Mouse (Mus musculus): ENCODE data around the gene Hyal3. TPM values are rescaled to one million over a fixed set of nuclear protein-coding genes. Genes with fewer than 3 reads are reported as not detected.
A peak's percentile ranks its signal among the peaks of the same experiment; 100 is the strongest.

Hyal3 gene
- total and polyA plus RNA-seq, 3 experiments: 2.3 to 6.8 TPM; not detected in 1

DNA sequence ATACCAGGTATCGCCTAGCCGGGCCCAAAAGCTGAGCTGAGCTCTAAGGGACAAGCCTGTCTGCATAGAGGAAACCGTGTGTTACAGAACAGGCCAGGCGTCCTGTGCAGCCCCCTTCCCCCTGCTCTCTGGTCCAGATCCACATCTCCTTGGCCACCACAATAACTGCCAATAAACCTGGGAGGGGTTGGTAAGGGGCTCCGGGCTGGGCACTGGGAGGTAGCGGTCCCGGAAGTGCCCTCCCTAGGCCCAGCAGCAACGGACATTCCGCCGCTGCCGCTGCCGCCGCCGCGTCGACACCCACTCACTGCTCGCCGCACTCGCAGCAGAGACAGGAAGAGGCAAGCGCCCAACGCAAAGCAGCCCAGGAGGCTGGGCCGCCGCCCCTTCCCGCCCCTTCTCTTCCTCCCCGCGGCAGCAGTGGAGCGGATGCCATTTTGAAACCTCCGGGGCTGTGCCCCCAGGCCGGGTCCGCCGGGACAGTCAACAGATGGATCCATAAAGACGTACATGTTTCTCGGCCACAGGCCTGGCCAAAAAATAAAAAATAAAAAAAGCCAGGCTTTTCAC lies 52.6 kb downstream of the Hyal3 start (continued):
- TF ChIP-seq ZC3H11A (IDR thresholded peaks at IDR 0.05; ENCODE audit: low read depth, low read length) (no peak), NRF1 (IDR thresholded peaks at IDR 0.05; ENCODE audit: insufficient read depth, low read depth, low read length, poor library complexity, severe bottlenecking) (no peak)

DNA sequence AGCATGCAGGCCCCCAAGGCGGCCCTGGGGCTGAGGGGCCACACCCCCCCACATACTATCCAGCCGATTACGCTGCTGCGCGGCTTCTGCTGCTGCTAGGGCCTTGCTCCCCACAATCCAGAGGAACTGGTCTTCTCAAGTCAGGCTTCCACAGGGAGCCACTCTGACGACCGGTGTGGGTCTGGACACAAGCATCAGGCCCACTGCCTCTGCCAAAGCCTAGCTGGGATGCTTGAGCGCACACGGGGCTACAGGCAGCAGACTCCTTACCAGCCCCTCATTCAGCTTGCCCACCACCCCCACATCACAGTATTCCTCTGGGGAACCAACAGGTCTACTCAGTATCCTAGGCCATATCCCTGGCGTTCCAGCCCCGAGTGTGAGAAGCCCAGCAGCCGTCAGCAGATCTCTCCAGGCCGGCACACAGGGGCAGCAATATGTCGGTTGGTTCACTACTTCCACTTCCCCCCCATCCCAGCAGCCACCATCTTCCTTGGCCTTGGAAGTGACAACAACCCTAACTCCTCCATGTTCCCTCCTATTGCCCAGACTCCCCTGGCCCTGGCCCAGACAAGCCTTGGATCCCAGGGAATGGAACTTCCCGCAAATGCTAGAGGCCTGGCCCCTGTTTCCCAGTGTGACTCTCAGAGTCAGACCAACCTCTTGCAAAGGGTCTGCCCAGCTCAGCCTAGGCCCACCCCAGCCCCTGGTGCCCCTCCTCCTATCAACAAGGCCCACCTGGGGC lies 53.2 kb downstream of the Hyal3 start:
- Histone ChIP-seq H3K9ac (ENCODE audit: control insufficient read depth, low read depth, low read length, poor library complexity, severe bottlenecking) (peak overlapping the region; percentile 98), H3K79me2 (ENCODE audit: control insufficient read depth, insufficient read depth, low read length, poor library complexity) (peaks cover 45% of the 10 kb centered on the region), H3K36me3 (ENCODE audit: control insufficient read depth in 1 of 2, insufficient read depth in 2 of 2, low read length in 2 of 2) (peaks cover 0 to 16% of the 10 kb centered on the region in 2 experiments; a peak in 2 of 4 replicates), H3K27ac (ENCODE audit: control insufficient read depth, low read depth, low read length) (peak overlapping the region; percentile 94), H3K27me3 (ENCODE audit: control insufficient read depth in 1 of 2, insufficient read depth in 2 of 2, low read length in 2 of 2) (no peaks in the 10 kb centered on the region), H3K4me3 (ENCODE audit: control insufficient read depth in 1 of 2, insufficient read depth in 1 of 2, low read depth in 2 of 2, low read length in 2 of 2) (peak overlapping the region; percentile 73 to 88), H3K9me3 (replicated peaks; ENCODE audit: insufficient read depth, low read length) (no peaks in the 10 kb centered on the region), H3K4me1 (ENCODE audit: control insufficient read depth in 1 of 2, insufficient read depth in 2 of 2, low read length in 2 of 2) (peaks cover 5 to 25% of the 10 kb centered on the region in 2 experiments; a peak in 3 of 4 replicates)
- DNase-seq (ENCODE audit: low read depth, low spot score): peak; percentile 74
- TF ChIP-seq ZMIZ1 (IDR thresholded peaks at IDR 0.05; ENCODE audit: low read depth, low read length) (no peak), TCF12 (IDR thresholded peaks at IDR 0.05; ENCODE audit: low read depth, low read length) (no peak), CHD1 (IDR thresholded peaks at IDR 0.05; ENCODE audit: low read depth, low read length) (0 out of 2 replicates have a peak, but pooled peaks have one; percentile 28), POLR2A (IDR thresholded peaks at IDR 0.05; ENCODE audit: control insufficient read depth in 1 of 2, insufficient read depth in 1 of 2, low read depth in 1 of 2, low read length in 2 of 2, poor library complexity in 1 of 2) (0 out of 4 replicates have a peak, but pooled peaks of 1 of the 2 experiments have one; percentile 22), MAZ (IDR thresholded peaks at IDR 0.05; ENCODE audit: low read depth, low read length) (no peak; the same call in 1 of the 2 replicates), TAL1 (IDR thresholded peaks at IDR 0.05; ENCODE audit: low read length) (no peak), JUND (IDR thresholded peaks at IDR 0.05; ENCODE audit: low read depth, low read length) (no peak), MXI1 (IDR thresholded peaks at IDR 0.05; ENCODE audit: low read depth, low read length) (peak; percentile 26), NRF1 (IDR thresholded peaks at IDR 0.05; ENCODE audit: insufficient read depth, low read depth, low read length, poor library complexity, severe bottlenecking) (no peak), UBTF (IDR thresholded peaks at IDR 0.05; ENCODE audit: borderline replicate concordance, insufficient read depth, low read depth, low read length) (no peak)

DNA sequence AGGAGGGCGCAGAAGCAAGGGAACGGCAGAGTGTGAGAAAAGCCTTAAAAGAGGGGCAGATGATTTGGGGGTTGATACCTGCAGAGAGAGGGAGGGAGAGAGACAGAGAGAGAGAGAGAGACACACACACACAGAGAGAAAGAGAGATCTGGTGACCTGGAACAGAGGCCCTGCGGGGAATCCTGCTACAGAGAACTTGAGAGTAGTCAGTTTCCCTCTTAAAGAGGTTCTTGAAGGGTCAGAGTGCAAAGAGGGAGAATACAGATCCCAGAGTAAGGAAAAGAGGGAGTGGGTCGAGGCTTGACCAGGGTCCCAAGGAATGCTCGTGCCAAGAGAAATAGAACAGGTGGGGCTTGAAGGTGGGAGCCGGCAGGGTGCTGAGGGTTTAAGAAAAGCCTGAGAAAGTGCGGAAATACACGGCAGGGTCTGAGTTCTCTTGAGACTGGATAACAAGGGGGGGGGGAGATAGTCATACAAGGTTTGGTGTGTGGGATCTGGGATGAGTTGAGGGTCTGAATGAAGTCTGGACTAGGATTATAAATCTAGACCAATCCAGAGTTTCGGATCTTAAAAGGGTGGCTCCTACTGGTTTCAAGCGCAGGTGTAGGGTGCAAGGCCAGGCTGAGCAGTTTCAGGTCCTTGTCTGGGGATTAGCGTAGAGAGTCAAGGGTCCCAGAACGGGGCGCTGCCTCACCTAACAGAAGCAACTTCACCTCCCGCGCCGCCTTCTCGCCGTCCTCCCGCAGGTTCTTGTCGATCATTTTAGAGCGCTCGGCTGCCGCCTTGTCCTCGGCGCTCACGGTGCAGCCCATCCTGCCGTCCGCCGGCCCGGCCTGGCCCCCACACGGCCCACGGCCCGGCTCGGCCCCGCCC lies 54.0 kb downstream of the Hyal3 start:
- peaks cover 2 to 21% of the 10 kb centered on the region in 2 experiments; a peak in 3 of 4 replicates for H3K4me1 ChIP-seq (ENCODE audit: control insufficient read depth in 1 of 2, insufficient read depth in 2 of 2, low read length in 2 of 2)

More for the DNA sequence above, 54.0 kb downstream of the Hyal3 start:
- TF ChIP-seq MXI1 (IDR thresholded peaks at IDR 0.05; ENCODE audit: low read depth, low read length): peak; percentile 41; the same call in 1 of the 2 replicates
- TF ChIP-seq POLR2A (IDR thresholded peaks at IDR 0.05; ENCODE audit: control insufficient read depth in 1 of 2, insufficient read depth in 1 of 2, low read depth in 1 of 2, low read length in 2 of 2, poor library complexity in 1 of 2): peak in 1 of 2 experiments; percentile 87; a peak in 2 of 4 replicates
- no peak for TF ChIP-seq POLR2AphosphoS5 (IDR thresholded peaks at IDR 0.05; ENCODE audit: borderline replicate concordance, low read depth, low read length)
- TF ChIP-seq UBTF (IDR thresholded peaks at IDR 0.05; ENCODE audit: borderline replicate concordance, insufficient read depth, low read depth, low read length): no peak
- TF ChIP-seq GABPA (IDR thresholded peaks at IDR 0.05; ENCODE audit: low read depth, low read length): no peak
- TF ChIP-seq CHD1 (IDR thresholded peaks at IDR 0.05; ENCODE audit: low read depth, low read length): 0 out of 2 replicates have a peak, but pooled peaks have one; percentile 36
- Histone ChIP-seq H3K79me2 (ENCODE audit: control insufficient read depth, insufficient read depth, low read length, poor library complexity) (peaks cover 44% of the 10 kb centered on the region), H3K36me3 (ENCODE audit: control insufficient read depth in 1 of 2, insufficient read depth in 2 of 2, low read length in 2 of 2) (peaks cover 0 to 14% of the 10 kb centered on the region in 2 experiments; a peak in 2 of 4 replicates), H3K27ac (ENCODE audit: control insufficient read depth, low read depth, low read length) (peak overlapping the region; percentile 94), H3K4me3 (ENCODE audit: control insufficient read depth in 1 of 2, insufficient read depth in 1 of 2, low read depth in 2 of 2, low read length in 2 of 2) (peak overlapping the region; percentile 73 to 88), H3K9me3 (replicated peaks; ENCODE audit: insufficient read depth, low read length) (no peaks in the 10 kb centered on the region), H3K9ac (ENCODE audit: control insufficient read depth, low read depth, low read length, poor library complexity, severe bottlenecking) (peak overlapping the region; percentile 98), H3K27me3 (ENCODE audit: control insufficient read depth in 1 of 2, insufficient read depth in 2 of 2, low read length in 2 of 2) (no peaks in the 10 kb centered on the region)
- peak; percentile 73 for DNase-seq (ENCODE audit: low read depth, low spot score)
